Mouse (Mus musculus): ENCODE measurements around the gene Xdh. TPM values are rescaled to one million over a fixed set of nuclear protein-coding genes. Genes with fewer than 3 reads are reported as not detected.

Gene Xdh
- polyA plus RNA-seq (2014; fragmentation: Illumina TruSeq; extraction: RNeasy Lipid Tissue Mini Kit (QIAGEN cat#74804); ENCODE audit: low read depth, low replicate concordance): 17.8 TPM

GRCm38 (mm10) chr17:73950062-73950735 is at the start of gene Xdh:
Gene Xdh (minus strand): TSS chr17:73950196.

Other genes with a start within 250 kb of the Xdh start
- gene Galnt14, start 239.7 kb downstream of the Xdh start, polyA plus RNA-seq (2014; fragmentation: Illumina TruSeq; extraction: RNeasy Lipid Tissue Mini Kit (QIAGEN cat#74804); ENCODE audit: low read depth, low replicate concordance): 11.8 TPM
- 25.3 TPM for gene Ehd3, start 146.1 kb downstream of the Xdh start, polyA plus RNA-seq (2014; fragmentation: Illumina TruSeq; extraction: RNeasy Lipid Tissue Mini Kit (QIAGEN cat#74804); ENCODE audit: low read depth, low replicate concordance)
- 11.8 TPM for gene Srd5a2, start 97.7 kb upstream of the Xdh start, polyA plus RNA-seq (2014; fragmentation: Illumina TruSeq; extraction: RNeasy Lipid Tissue Mini Kit (QIAGEN cat#74804); ENCODE audit: low read depth, low replicate concordance)

Measured in kidney, adult 10 weeks (tissue).